Mouse (Mus musculus) MEL (cell line): ENCODE data around the gene Ntng1. TPM values are rescaled to one million over a fixed set of nuclear protein-coding genes. Genes with fewer than 3 reads are reported as not detected.

ENCODE experiments used
- DNase-seq: peaks from one replicate; pipeline ENCODE4 v3.0.0; 2011; ENCODE audit warnings: low read depth, low spot score
- H3K27ac ChIP-seq: 2 replicates; pipeline ENCODE4 v1.5.1; 2012; ENCODE audit warnings: low read depth, mild to moderate bottlenecking, control low read depth, low read length, moderate library complexity; ENCODE audit not compliant: control insufficient read depth
- H3K27me3 ChIP-seq, 2 experiments: fragments of 150-350 bp in 1 of 2; sonication (generic) in 1 of 2; 2 replicates each; pipeline ENCODE4 v1.6.1; 2012; ENCODE audit warnings: low read length in 2 of 2, mild to moderate bottlenecking in 2 of 2, improper control_type of control experiment in 1 of 2, moderate library complexity in 1 of 2; ENCODE audit not compliant: insufficient read depth in 2 of 2, control insufficient read depth in 1 of 2
- H3K36me3 ChIP-seq, 2 experiments: 2 replicates each; pipeline ENCODE4 v1.6.1; 2012 to 2014; ENCODE audit warnings: low read length in 2 of 2, improper control_type of control experiment in 1 of 2, inconsistent platforms in 1 of 2, mild to moderate bottlenecking in 1 of 2; ENCODE audit not compliant: insufficient read depth in 2 of 2, control insufficient read depth in 1 of 2
- H3K4me1 ChIP-seq, 2 experiments: fragments of 150-350 bp in 1 of 2; sonication (generic) in 1 of 2; 2 replicates each; pipeline ENCODE4 v1.6.1; 2012; ENCODE audit warnings: low read length in 2 of 2, improper control_type of control experiment in 1 of 2, mild to moderate bottlenecking in 1 of 2; ENCODE audit not compliant: insufficient read depth in 2 of 2, control insufficient read depth in 1 of 2
- H3K4me3 ChIP-seq, 2 experiments: fragments of 150-350 bp in 1 of 2; sonication (generic) in 1 of 2; 2 replicates each; pipeline ENCODE4 v1.5.1; 2012; ENCODE audit warnings: low read depth in 2 of 2, low read length in 2 of 2, mild to moderate bottlenecking in 2 of 2, moderate library complexity in 2 of 2, control low read depth in 1 of 2, improper control_type of control experiment in 1 of 2; ENCODE audit not compliant: control insufficient read depth in 1 of 2, insufficient read depth in 1 of 2
- H3K79me2 ChIP-seq: 2 replicates; pipeline ENCODE4 v1.6.1; 2012; ENCODE audit warnings: mild to moderate bottlenecking, low read length, moderate library complexity; ENCODE audit not compliant: control insufficient read depth, poor library complexity, insufficient read depth
- H3K9ac ChIP-seq: 2 replicates; pipeline ENCODE4 v1.6.1; 2012; ENCODE audit warnings: low read depth, mild to moderate bottlenecking, control low read depth, low read length, moderate library complexity; ENCODE audit not compliant: control insufficient read depth, poor library complexity, severe bottlenecking
- H3K9me3 ChIP-seq: fragments of 150-350 bp; sonication (generic); replicated peaks from 2 replicates; pipeline ENCODE4 v1.6.1; 2012; ENCODE audit warnings: mild to moderate bottlenecking, low read length, improper control_type of control experiment, moderate library complexity; ENCODE audit not compliant: insufficient read depth
- BHLHE40 ChIP-seq: IDR thresholded peaks from 2 replicates; pipeline ENCODE4 v1.6.1; 2012; ENCODE audit warnings: low read depth, mild to moderate bottlenecking, inconsistent platforms, low read length, improper control_type of control experiment, borderline replicate concordance
- CHD1 ChIP-seq: IDR thresholded peaks from 2 replicates; pipeline ENCODE4 v1.6.1; 2012; ENCODE audit warnings: low read depth, mild to moderate bottlenecking, inconsistent platforms, low read length, improper control_type of control experiment
- CHD2 ChIP-seq: IDR thresholded peaks from 2 replicates; pipeline ENCODE4 v1.6.1; 2011; ENCODE audit warnings: low read length, improper control_type of control experiment
- CTCF ChIP-seq, 3 experiments: IDR thresholded peaks in 2 of 3; conservative IDR thresholded peaks in 1 of 3; 2 replicates each; pipeline ENCODE4 v1.5.1; 2011 to 2012; ENCODE audit warnings: low read length in 3 of 3, low read depth in 2 of 3, mild to moderate bottlenecking in 2 of 3, improper control_type of control experiment in 1 of 3, inconsistent platforms in 1 of 3, mixed read lengths in 1 of 3, moderate library complexity in 1 of 3; ENCODE audit not compliant: control insufficient read depth in 1 of 3, insufficient read depth in 1 of 3, poor library complexity in 1 of 3, severe bottlenecking in 1 of 3
- ELF1 ChIP-seq: IDR thresholded peaks from 2 replicates; pipeline ENCODE4 v1.6.1; 2014; ENCODE audit warnings: low read depth, mild to moderate bottlenecking, inconsistent platforms, low read length, improper control_type of control experiment, moderate library complexity
- EP300 ChIP-seq, 2 experiments: IDR thresholded peaks; 2 replicates each; pipeline ENCODE4 v1.6.1; 2011; ENCODE audit warnings: improper control_type of control experiment in 2 of 2, low read length in 2 of 2, low read depth in 1 of 2, mild to moderate bottlenecking in 1 of 2
- GATA1 ChIP-seq: IDR thresholded peaks from 2 replicates; pipeline ENCODE4 v1.6.1; 2011; ENCODE audit warnings: low read depth, low read length, improper control_type of control experiment
- JUND ChIP-seq: IDR thresholded peaks from 2 replicates; pipeline ENCODE4 v1.6.1; 2011; ENCODE audit warnings: low read depth, mild to moderate bottlenecking, improper control_type of control experiment, low read length
- KAT2A ChIP-seq: conservative IDR thresholded peaks from 2 replicates; pipeline ENCODE4 v1.6.1; 2012; ENCODE audit warnings: low read depth, low read length, improper control_type of control experiment, inconsistent platforms
- MAFK ChIP-seq: IDR thresholded peaks from 2 replicates; pipeline ENCODE4 v1.6.1; 2011; ENCODE audit warnings: low read depth, mild to moderate bottlenecking, low read length, improper control_type of control experiment, borderline replicate concordance
- MAX ChIP-seq: IDR thresholded peaks from 2 replicates; pipeline ENCODE4 v1.6.1; 2011; ENCODE audit warnings: low read length, improper control_type of control experiment
- MAZ ChIP-seq: IDR thresholded peaks from 2 replicates; pipeline ENCODE4 v1.6.1; 2012; ENCODE audit warnings: low read depth, mild to moderate bottlenecking, inconsistent platforms, low read length, improper control_type of control experiment
- MEF2A ChIP-seq: IDR thresholded peaks from 2 replicates; pipeline ENCODE4 v1.6.1; 2014; ENCODE audit warnings: low read depth, mild to moderate bottlenecking, inconsistent platforms, low read length, improper control_type of control experiment; ENCODE audit not compliant: poor library complexity, insufficient replicate concordance, severe bottlenecking; ENCODE audit errors: extremely low read depth
- MXI1 ChIP-seq: IDR thresholded peaks from 2 replicates; pipeline ENCODE4 v1.6.1; 2011; ENCODE audit warnings: mild to moderate bottlenecking, low read depth, low read length, improper control_type of control experiment
- MYB ChIP-seq: IDR thresholded peaks from 2 replicates; pipeline ENCODE4 v1.6.1; 2011; ENCODE audit warnings: mild to moderate bottlenecking, low read depth, low read length, improper control_type of control experiment
- MYC ChIP-seq: IDR thresholded peaks from 2 replicates; pipeline ENCODE4 v1.6.1; 2011; ENCODE audit warnings: low read depth, mild to moderate bottlenecking, low read length, improper control_type of control experiment, moderate library complexity
- NRF1 ChIP-seq: IDR thresholded peaks from 2 replicates; pipeline ENCODE4 v1.6.1; 2014; ENCODE audit warnings: low read depth, mild to moderate bottlenecking, inconsistent platforms, low read length, improper control_type of control experiment, moderate library complexity; ENCODE audit not compliant: poor library complexity, insufficient read depth, severe bottlenecking
- POLR2AphosphoS2 ChIP-seq: IDR thresholded peaks from 2 replicates; pipeline ENCODE4 v1.6.1; 2011; ENCODE audit warnings: low read length, improper control_type of control experiment
- RAD21 ChIP-seq: IDR thresholded peaks from 2 replicates; pipeline ENCODE4 v1.6.1; 2011; ENCODE audit warnings: mild to moderate bottlenecking, low read depth, low read length, improper control_type of control experiment
- RCOR1 ChIP-seq: IDR thresholded peaks from 2 replicates; pipeline ENCODE4 v1.6.1; 2012; ENCODE audit warnings: low read depth, mild to moderate bottlenecking, inconsistent platforms, low read length, improper control_type of control experiment
- SIN3A ChIP-seq: IDR thresholded peaks from 2 replicates; pipeline ENCODE4 v1.6.1; 2012; ENCODE audit warnings: low read length, improper control_type of control experiment, inconsistent platforms
- SMC3 ChIP-seq: IDR thresholded peaks from 2 replicates; pipeline ENCODE4 v1.6.1; 2011; ENCODE audit warnings: low read depth, low read length, improper control_type of control experiment
- TBP ChIP-seq: IDR thresholded peaks from 2 replicates; pipeline ENCODE4 v1.8.0; 2011; ENCODE audit warnings: low read depth, low read length, improper control_type of control experiment
- TCF12 ChIP-seq: IDR thresholded peaks from 2 replicates; pipeline ENCODE4 v1.6.1; 2014; ENCODE audit warnings: low read depth, mild to moderate bottlenecking, inconsistent platforms, low read length, improper control_type of control experiment, moderate library complexity
- UBTF ChIP-seq: IDR thresholded peaks from 2 replicates; pipeline ENCODE4 v1.6.1; 2012; ENCODE audit warnings: low read depth, mild to moderate bottlenecking, inconsistent platforms, low read length, improper control_type of control experiment, moderate library complexity, borderline replicate concordance; ENCODE audit not compliant: insufficient read depth
- USF2 ChIP-seq, 2 experiments: IDR thresholded peaks; 2 replicates each; pipeline ENCODE4 v1.6.1; 2011 to 2012; ENCODE audit warnings: improper control_type of control experiment in 2 of 2, low read length in 2 of 2, borderline replicate concordance in 1 of 2, inconsistent platforms in 1 of 2, low read depth in 1 of 2, mild to moderate bottlenecking in 1 of 2; ENCODE audit not compliant: insufficient read depth in 1 of 2
- ZC3H11A ChIP-seq: IDR thresholded peaks from 2 replicates; pipeline ENCODE4 v1.6.1; 2012; ENCODE audit warnings: low read depth, mild to moderate bottlenecking, inconsistent platforms, low read length, improper control_type of control experiment
- ZKSCAN1 ChIP-seq: IDR thresholded peaks from 2 replicates; pipeline ENCODE4 v1.6.1; 2012; ENCODE audit warnings: low read depth, mild to moderate bottlenecking, inconsistent platforms, low read length, improper control_type of control experiment, moderate library complexity
- ZMIZ1 ChIP-seq: IDR thresholded peaks from 2 replicates; pipeline ENCODE4 v1.6.1; 2012; ENCODE audit warnings: low read depth, mild to moderate bottlenecking, inconsistent platforms, low read length, improper control_type of control experiment, moderate library complexity
- polyA plus RNA-seq, 2 experiments: library from polyadenylated mRNA; stranded (reverse) in 1 of 2; unstranded in 1 of 2; fragments of >175 nt in 1 of 2; fragments of >200 nt in 1 of 2; gene quantifications; 2 replicates each; pipeline versions ENCODE4 v1.2.1 to v1.2.4; 2012; ENCODE audit warnings: low replicate concordance in 2 of 2, low read depth in 1 of 2; ENCODE audit not compliant: insufficient read length in 2 of 2, insufficient read depth in 1 of 2, missing spikeins in 1 of 2
- total RNA-seq: library from RNA; depleted of rRNA; stranded (reverse); fragments of 300-350 nt; gene quantifications from 2 replicates; pipeline ENCODE4 v1.2.3, GENCODE M21; 2012

Ntng1 gene
- total and polyA plus RNA-seq, 3 experiments, result not detected

DNA sequence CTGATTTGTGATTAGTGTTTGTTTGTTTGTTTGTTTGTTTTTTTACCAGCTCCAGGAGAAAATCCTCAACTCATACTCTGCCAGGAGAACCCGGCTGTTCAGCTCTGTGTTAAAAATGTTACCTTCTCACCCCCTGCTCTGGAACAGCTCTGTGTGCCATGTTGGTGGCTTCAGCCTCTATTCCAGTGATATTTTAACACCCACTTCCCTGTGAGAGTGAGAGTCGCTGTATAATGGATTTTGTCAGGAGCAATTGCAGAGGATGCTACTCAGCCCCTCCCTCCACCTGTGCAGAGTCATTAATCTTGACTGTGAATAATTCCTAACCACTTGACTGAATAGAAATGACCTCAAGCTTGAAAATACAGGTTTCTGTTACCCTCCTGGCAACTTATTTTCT, 339.7 kb downstream of the Ntng1 start:
- no peak for DNase-seq
- TF ChIP-seq ELF1, result no peak
- TF ChIP-seq NRF1, result no peak
- no peak for TF ChIP-seq SMC3
- TF ChIP-seq ZMIZ1, result no peak
- no peak for TF ChIP-seq SIN3A
- TF ChIP-seq MEF2A, result no peak
- no peak for TF ChIP-seq JUND
- no peak for TF ChIP-seq MXI1
- no peak for TF ChIP-seq CTCF (IDR thresholded peaks at IDR 0.05 in 2 of 3, conservative IDR thresholded peaks at IDR 0.05 in 1 of 3; ENCODE audit: control insufficient read depth in 1 of 3, insufficient read depth in 1 of 3, low read depth in 2 of 3, low read length in 3 of 3, poor library complexity in 1 of 3, severe bottlenecking in 1 of 3)
- no peak for TF ChIP-seq USF2 (IDR thresholded peaks at IDR 0.05; ENCODE audit: borderline replicate concordance in 1 of 2, insufficient read depth in 1 of 2, low read depth in 1 of 2, low read length in 2 of 2)
- no peak for TF ChIP-seq UBTF
- no peak for TF ChIP-seq RAD21
- TF ChIP-seq MYB, result no peak
- TF ChIP-seq POLR2AphosphoS2, result no peak
- TF ChIP-seq GATA1, result no peak
- TF ChIP-seq MAZ, result no peak
- TF ChIP-seq ZKSCAN1, result no peak
- no peak for TF ChIP-seq MYC
- no peak for TF ChIP-seq CHD1
- TF ChIP-seq, all 39 proteins: peak for 0
- no peaks in the 10 kb centered on the region for H3K36me3 ChIP-seq
- no peak overlapping the region for H3K4me3 ChIP-seq
- H3K27ac ChIP-seq, result no peak overlapping the region
- H3K27me3 ChIP-seq, result no peaks in the 10 kb centered on the region
- H3K79me2 ChIP-seq, result no peaks in the 10 kb centered on the region
- no peak overlapping the region for H3K9ac ChIP-seq
- H3K4me1 ChIP-seq, result no peaks in the 10 kb centered on the region
- H3K9me3 ChIP-seq, result no peaks in the 10 kb centered on the region

DNA sequence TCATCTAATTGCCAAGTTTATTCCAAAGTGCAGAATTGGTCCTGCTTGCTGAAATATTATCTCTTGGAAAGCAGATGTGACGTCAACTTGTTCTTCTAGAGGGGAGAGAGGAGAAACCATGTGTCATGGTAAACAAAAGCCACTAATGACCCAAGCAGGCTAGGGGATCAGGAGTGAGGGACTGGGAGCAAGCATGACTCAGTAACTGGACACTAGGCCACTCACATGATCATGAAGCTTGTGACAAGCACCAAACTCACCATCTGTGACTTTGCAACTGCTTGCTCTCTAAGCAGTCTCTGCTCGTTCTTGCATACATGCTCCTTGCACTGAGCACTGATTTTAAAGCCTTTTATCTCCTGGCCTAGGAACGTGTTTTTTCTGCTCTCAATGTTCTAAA, 340.2 kb downstream of the Ntng1 start:
- H3K79me2 ChIP-seq, result no peaks in the 10 kb centered on the region
- no peaks in the 10 kb centered on the region for H3K4me1 ChIP-seq
- H3K9ac ChIP-seq, result no peak overlapping the region
- no peaks in the 10 kb centered on the region for H3K9me3 ChIP-seq
- TF ChIP-seq KAT2A (no peak), ELF1 (no peak), TCF12 (no peak), ZKSCAN1 (no peak), MAX (no peak), MEF2A (no peak), SIN3A (no peak), NRF1 (no peak), BHLHE40 (no peak), EP300 (IDR thresholded peaks at IDR 0.05; ENCODE audit: low read depth in 1 of 2, low read length in 2 of 2) (no peak), RCOR1 (no peak), CHD2 (no peak), TBP (no peak), ZC3H11A (no peak), MAZ (no peak), MXI1 (no peak), MAFK (no peak), CHD1 (no peak), JUND (no peak)
- TF ChIP-seq, all 39 proteins: peak for 0
- no peak for DNase-seq
- Histone ChIP-seq H3K27me3 (no peaks in the 10 kb centered on the region), H3K36me3 (no peaks in the 10 kb centered on the region), H3K27ac (no peak overlapping the region), H3K4me3 (no peak overlapping the region)
